Mouse (Mus musculus) T-cell, adult 2 months (primary cell): ENCODE data around the gene Gpr27.

ENCODE experiments used
- DNase-seq: peaks from one replicate; pipeline ENCODE4 v3.0.0; 2022; ENCODE audit warnings: low spot score

The Gpr27 gene

GRCm38 (mm10) chr6:99677325-99677724 lies 15.2 kb upstream of the Gpr27 start:
- DNase-seq, result no peak

- DNase-seq, result no peak
These were observed 14.4 kb upstream of the Gpr27 start for GRCm38 (mm10) chr6:99678108-99678507.

- no peak for DNase-seq
These were observed 8.5 kb upstream of the Gpr27 start for GRCm38 (mm10) chr6:99683974-99684373.

- peak; percentile 44 for DNase-seq
These were observed 7.6 kb upstream of the Gpr27 start for GRCm38 (mm10) chr6:99684899-99685298.

- DNase-seq, result no peak
These were observed 4.0 kb upstream of the Gpr27 start for GRCm38 (mm10) chr6:99688513-99688912.

- no peak for DNase-seq
These were observed 743 bp upstream of the Gpr27 start for GRCm38 (mm10) chr6:99691666-99692205.

GRCm38 (mm10) chr6:99692916-99693841 lies 700 bp downstream of the Gpr27 start:
- DNase-seq, result no peak

GRCm38 (mm10) chr6:99700484-99700883 lies 8.0 kb downstream of the Gpr27 start:
- DNase-seq, result no peak

GRCm38 (mm10) chr6:99711576-99712101 lies 19.2 kb downstream of the Gpr27 start:
- DNase-seq, result no peak

- no peak for DNase-seq
These were observed 20.8 kb downstream of the Gpr27 start for GRCm38 (mm10) chr6:99713256-99713655.

- DNase-seq, result no peak
These were observed 22.7 kb downstream of the Gpr27 start for GRCm38 (mm10) chr6:99715191-99715590.

GRCm38 (mm10) chr6:99715913-99716312 lies 23.4 kb downstream of the Gpr27 start:
- no peak for DNase-seq

- no peak for DNase-seq
These were observed 28.6 kb downstream of the Gpr27 start for GRCm38 (mm10) chr6:99721032-99721431.

- DNase-seq, result no peak
These were observed 29.9 kb downstream of the Gpr27 start for GRCm38 (mm10) chr6:99722390-99722789.

GRCm38 (mm10) chr6:99725971-99726561 lies 33.6 kb downstream of the Gpr27 start, which contains the start of gene Prok2:
TSS of gene Prok2 (minus strand) at chr6:99726392.
- no peak for DNase-seq

- no peak for DNase-seq
These were observed 34.3 kb downstream of the Gpr27 start for GRCm38 (mm10) chr6:99726576-99727303.

- no peak for DNase-seq
These were observed 37.4 kb downstream of the Gpr27 start for GRCm38 (mm10) chr6:99729853-99730252.

GRCm38 (mm10) chr6:99731926-99732325 lies 39.4 kb downstream of the Gpr27 start:
- no peak for DNase-seq

GRCm38 (mm10) chr6:99732673-99733072 lies 40.2 kb downstream of the Gpr27 start:
- DNase-seq, result no peak

- DNase-seq, result no peak
These were observed 42.2 kb downstream of the Gpr27 start for GRCm38 (mm10) chr6:99734666-99735065.

GRCm38 (mm10) chr6:99742866-99743265 lies 50.4 kb downstream of the Gpr27 start:
- DNase-seq, result no peak
